Mouse (Mus musculus) MEL-GATA-1-ER (cell line): Measurements from ENCODE around the gene Phkg1.
A peak's percentile ranks its signal among the peaks of the same experiment; 100 is the strongest.
"Not testable (repeated sequence)": the region's sequence is repeated elsewhere in the genome, so short reads cannot be mapped to it uniquely, and the experiment has no call there.

Experiments used
- DNase-seq: peaks from one replicate; pipeline ENCODE4 v3.0.0-alpha.2; 2012; ENCODE audit warnings: low read depth; ENCODE audit errors: extremely low read depth

Gene Phkg1

DNA sequence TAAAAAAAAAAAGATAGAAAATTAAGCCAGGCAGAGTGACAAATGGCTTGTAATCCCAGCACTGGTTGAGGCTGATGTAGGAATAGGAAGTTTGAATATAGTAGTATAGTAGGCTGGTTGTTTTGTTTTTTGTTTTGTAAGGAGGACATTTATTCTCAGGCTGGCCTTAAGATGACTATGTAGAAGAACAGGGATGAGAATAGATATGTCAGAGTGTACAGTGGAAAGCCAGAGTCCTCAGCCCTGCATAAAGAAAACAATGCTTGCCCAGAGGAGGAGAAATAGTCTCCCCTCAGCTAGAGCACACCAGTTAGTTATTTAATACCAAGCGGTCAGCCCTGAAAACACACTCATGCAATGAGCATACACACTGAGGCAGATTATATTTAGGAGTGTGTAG lies at the start of gene Phkg1:
TSS of gene Phkg1 (minus strand) at position 101 of the 400 bp plus-strand sequence.
- no peak for DNase-seq

DNA sequence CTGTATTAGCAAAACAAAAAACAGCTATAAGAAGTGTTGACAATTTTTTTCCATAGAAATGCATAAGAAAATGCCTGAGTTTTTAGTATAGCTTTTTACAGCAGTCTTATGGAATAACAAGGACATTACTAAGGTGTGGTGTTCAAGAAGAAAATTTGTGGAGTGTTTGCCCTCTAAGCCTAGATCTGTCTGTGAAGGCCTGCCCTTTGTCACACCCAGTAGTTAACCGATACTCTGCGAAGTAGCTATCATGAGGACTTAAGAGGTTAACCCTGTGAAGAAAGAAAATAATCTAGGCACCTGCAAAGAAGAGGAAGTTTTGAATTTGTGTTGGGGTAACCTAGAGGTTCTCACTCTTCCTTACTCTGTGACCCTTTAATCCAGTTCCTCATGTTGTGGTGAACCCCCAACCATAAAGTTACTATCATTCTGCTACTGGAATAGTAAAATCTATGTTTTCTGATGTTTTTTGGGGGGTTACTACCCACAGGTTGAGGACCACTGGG lies 49.2 kb upstream of the Phkg1 start:
- peak; percentile 26 for DNase-seq

DNA sequence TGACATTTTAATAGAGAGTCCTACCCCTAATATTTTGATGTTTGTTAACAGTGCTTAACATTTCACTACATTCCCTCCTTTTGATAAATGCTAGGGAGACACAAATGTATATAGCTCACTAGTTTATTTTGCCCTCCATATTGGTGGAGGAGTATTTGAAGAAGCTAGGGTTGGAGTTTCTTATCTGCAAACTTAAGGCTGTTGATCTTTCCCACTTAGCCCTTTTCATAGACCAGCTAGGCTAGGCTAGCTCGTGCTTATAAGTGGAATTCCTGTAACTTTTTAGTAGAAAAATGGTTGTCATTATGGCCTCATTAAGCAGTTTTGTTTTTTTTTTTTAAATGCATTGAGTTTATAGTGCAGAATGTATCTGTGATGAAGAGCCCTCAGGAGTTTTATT lies 45.1 kb upstream of the Phkg1 start:
- no peak for DNase-seq

DNA sequence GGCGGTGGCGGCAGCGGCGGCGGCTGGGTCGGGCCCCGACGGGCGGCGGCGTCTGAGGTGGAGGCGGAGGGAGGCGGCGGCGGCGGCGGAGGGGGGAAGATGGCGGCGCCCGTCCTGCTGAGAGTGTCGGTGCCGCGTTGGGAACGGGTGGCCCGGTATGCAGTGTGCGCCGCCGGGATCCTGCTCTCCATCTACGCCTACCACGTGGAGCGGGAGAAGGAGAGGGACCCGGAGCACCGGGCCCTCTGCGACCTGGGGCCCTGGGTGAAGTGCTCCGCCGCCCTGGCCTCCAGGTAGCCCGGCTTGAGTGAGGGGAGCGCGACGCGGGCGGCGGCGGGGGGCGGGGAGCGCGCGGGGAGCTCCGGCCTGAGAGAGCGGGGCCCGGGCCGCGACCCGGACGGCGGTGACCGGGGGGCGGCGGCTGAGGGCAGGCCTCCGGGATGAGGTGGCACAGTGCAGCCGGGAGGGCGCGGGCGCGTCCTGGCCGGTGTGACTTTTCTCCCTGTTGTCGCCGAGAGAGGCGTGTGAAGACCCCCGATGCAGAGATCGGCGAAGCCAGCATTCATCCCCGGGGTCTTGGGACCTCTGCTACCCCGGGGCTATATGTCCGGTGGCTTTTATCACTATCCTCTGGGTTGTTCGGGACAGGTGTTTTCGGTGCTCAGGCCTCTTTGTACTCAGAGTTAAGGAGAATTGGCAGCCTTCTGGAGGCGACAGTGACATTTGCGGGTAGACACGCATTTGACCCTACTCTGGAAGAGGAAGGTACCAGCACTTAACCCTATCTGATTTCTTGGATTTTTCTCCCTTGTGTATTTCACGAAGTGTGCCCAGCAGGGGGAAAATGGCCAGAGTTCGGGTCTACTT lies 44.0 kb upstream of the Phkg1 start:
- DNase-seq: peak; percentile 46

DNA sequence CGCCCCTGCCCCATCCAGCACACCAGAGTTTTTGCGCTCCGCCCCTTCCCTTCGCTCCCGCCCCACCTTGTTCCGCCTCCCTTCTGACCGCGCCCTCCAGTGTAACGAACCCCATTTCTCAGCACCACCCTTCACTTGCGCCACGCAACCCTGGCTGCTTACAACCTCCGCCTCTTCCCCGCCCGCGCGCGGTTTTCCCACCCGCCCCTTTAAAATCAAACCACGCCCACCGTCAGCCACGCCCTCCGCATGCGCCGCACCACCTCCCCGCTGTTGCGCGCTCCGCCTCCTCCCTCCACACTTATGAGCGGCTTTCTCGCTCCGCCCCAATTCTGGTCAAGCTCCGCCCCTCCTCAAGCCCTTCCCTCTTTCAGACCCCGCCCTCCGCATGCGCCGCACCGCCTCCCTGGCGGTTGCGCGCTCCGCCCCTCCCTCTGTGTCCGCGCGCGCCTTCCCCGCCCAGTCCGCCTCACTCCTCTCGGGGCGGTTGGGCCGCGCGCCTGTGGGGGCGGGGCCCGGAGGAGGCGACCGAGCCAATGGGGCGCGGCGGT lies 43.2 kb upstream of the Phkg1 start, which contains the start of gene Vkorc1l1:
TSS of gene Vkorc1l1 (plus strand) at position 476 of the 551 bp plus-strand sequence.
- DNase-seq: peak; percentile 86

DNA sequence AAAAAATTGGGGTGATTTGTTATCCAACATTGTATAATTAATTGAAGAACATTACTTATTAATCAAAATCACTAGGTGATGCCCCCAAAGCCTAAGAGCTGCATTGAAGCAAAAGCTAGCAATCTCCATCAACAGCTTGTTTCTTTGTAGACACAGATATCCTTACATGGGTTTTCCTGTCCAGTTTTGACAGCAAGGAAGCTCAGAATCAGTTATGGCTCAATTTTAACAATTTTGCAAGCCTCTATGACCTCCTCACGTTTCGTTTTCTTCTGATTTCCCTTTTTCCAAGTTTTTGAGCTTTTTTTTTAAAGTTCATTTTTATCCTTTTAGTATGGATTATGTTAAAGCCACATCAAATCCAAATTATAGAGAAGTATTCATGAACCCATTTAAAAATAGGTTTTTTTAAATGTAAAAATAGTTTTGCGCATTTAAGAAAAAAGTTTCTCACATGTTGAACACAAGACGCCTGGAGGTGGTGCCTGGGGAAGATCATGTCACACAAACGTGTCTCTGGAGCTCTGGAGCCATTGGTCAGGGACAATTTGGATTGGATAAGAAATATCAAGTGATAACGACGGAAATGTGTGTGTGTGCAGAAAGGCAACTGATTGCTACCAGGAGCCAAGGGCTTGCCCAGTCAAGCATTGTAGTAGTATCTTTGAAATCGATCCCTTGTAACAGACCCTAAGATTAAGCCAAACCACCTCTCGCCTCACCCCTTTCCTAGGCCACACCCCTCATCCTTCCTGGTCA lies 42.6 kb upstream of the Phkg1 start:
- peak; percentile 81 for DNase-seq

DNA sequence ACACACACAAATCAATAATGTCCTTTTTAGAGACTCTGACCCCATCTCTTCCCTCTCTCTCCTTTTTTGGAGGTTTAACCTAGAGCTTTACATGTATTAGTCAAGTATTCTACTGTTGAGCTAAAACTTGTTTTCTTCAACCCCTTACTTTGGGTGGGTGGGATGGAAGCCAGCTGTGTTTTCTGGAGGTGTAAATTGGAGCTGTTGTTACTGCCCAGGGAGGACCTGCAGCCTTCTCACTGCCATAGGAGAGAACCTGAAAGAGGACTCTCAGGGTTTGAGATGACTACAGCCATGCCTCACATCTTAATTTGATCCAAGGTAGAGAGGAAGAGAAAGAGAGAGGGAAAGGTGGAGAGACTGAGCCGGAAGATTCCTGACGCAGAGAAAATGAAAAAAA lies 41.9 kb upstream of the Phkg1 start:
- DNase-seq: no peak

DNA sequence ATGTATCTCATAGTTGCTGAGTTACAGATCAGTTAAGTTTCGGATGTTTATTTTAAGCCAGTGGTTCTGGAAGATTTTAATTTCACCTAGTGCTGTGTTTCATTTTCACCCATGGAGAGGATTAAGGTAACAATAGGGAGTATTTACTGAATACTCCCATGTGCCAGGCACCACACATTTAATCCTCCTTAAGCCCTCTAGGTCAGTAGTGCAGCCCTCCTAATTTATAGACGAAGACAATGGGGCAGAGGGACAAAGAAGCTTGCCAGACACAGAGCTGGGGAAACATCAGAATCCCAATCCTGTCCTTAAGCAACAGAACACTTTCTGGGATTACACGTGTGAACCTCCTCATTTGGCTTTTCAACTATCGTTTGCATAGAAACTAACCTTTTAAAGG lies 38.6 kb upstream of the Phkg1 start:
- DNase-seq: no peak

DNA sequence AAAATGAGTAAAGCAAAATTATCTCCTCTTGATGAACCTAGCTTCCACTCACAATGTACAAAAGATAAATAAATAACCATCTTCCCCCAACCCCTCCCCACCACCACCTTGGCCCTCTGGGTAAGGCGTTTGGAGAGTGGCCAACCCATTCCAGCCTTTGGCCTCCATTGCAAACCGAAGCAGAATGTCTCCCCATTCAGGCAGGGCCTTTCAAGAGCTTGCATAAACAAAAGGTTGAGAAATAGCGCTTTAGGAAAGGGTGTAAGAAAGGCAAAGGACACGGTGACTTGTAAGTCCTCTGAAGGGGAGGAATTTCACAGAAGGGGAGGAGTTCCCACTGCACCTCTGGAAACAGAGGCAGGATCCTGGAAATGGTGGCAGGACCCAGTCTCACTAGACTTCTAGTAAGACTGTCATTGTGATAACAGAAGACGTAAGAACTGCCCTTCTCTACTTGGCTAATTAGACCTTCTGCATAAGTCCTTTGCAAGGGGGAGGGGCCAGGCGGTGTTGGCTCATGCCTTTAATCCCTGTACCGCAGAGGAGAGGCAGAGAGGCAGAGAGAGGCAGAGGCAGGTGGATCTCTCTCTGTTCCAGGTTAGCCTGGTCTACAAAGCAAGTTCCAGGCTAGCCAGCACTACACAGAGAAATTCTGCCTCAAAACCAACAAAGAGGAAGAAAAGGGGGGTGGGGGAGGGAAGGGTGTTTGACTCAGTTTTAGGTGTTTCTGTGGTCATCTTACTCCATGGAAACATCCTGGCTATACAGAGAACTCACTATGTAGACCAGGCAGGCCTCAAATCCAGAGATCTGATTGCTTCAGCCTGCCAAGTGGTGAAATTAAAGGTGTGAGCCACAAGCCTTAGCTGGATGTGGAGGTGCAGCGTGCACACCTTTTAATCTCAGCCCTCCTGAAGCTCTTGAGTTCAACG lies 31.8 kb upstream of the Phkg1 start:
- no peak for DNase-seq

DNA sequence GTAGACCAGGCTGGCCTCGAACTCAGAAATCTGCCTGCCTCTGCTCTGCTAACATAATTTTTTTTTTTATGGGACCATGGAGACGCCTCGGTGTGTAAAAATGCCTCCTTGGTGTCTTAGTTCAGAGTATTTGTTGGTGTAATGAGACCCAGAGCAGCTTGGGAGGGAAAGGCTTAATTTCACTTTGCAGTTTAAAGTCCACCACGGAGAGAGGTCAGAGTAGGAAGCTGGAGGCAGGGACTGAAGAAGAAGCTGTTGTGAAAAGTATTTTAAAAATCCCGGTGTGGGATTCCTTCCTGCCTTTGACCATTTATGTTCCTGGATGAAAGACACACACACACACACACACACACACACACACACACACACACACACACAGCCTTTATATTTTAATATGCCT lies 27.6 kb upstream of the Phkg1 start:
- no peak for DNase-seq

DNA sequence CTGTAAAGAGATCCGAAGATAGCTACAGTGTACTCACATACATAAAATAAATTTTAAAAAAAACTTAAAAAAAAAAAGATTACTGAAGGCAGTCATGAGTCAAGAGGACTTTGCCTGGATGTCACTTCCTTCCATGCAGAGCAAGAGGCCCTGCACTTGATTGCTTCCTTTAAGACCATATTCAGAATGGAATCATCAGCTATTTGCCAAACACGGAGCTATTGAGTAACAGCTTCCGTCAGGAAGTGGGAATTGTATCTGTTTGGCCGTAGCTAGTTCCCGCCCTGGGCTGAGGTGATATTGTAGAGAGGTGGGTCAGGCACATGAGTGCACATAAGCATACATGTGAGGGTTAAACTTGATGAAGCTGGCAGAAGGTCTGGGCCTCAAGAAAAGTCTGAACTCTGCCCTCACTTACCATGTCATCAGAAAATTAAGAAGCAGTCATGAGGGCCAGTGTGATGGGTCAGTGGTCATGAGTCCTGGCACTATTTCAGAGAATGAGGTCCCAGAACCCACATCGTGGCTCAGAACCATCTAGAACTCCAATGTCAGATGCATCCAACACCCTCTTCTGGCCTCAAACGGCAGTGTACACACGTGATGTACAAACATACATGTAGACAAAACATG lies 26.6 kb upstream of the Phkg1 start:
- DNase-seq: no peak

DNA sequence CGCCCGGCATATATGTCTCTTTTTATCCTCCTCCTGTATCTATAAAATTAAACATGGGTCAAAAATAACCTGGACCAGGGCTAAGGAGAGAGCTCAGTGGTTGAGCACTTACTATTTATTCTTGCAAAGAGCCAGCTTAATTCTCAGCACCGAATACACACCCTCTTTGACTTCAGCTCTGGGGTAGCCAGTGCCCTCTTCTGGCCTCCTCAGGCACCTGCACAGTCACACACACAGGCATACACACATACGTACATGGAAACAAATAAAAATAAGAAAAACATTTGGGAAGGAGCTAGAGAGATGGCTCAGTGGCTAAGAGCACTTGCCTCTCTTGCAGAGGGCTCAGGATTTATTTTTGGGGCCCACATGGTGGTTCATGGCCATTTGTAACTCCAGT lies 23.6 kb upstream of the Phkg1 start:
- DNase-seq: no peak

DNA sequence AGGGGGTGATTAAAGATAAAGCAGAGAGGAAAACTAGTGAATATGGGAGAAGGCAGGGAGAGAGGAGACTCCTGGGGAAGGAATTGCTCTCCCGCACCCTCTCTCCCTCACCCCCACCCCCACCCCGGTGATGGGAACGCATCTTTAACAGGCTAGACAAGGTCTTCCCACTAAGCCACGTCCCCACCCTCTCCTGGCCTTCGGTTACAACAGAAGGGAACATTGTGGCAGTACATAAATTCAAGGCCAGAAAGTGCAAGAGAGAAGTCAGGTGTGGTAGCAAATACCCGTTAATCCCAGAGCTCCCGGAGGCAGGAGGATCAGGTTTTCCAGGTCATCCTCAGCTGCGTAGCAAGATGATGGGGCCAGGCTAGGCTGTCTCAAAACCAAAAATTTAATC lies 21.0 kb upstream of the Phkg1 start:
- DNase-seq: no peak

DNA sequence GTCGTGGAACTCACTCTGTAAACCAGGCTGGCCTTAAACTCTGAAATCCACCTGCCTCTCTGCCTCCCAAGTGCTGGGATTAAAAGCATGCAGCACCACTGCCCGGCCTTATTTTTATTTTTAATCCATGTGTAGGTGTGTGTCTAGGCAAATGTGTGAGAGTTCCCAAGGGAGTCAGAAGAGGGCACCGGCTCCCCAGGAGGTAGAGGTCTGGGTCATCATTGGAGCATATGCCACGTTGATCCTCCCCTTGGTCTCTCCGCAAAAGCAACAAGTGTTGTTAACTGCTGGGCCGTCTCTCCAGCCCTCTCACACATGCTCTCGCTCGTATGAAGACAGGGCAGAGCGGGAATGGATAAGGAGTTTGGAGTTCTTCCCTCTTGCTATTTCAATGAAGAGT lies 20.4 kb upstream of the Phkg1 start:
- DNase-seq: no peak

DNA sequence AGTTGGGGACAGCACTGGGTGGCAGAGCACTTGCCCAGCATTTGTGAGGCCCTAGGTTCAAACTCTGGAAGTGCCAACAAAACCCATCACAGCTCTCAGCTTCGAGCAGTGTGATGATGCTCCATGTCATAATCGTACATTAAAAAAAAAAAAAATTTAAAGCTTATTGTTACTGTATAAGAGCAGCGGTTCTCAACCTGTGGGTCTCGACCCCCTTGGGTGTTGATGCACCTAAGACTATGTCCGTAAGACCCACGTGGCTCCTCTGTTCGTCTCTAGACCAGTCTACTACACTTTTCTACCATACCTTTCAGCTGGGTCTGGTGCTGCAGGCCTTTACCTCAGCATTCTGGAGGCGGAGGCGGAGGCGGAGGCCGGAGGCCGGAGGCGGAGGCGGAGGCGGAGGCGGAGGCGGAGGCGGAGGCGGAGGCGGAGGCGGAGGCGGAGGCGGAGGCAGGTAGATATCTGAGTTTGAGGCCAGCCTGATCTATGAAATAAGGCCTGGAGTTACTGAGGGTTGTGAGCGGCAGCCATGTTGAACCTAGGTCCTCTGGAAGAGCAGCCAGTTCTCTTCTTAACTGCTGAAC lies 19.8 kb upstream of the Phkg1 start:
- DNase-seq: no peak

DNA sequence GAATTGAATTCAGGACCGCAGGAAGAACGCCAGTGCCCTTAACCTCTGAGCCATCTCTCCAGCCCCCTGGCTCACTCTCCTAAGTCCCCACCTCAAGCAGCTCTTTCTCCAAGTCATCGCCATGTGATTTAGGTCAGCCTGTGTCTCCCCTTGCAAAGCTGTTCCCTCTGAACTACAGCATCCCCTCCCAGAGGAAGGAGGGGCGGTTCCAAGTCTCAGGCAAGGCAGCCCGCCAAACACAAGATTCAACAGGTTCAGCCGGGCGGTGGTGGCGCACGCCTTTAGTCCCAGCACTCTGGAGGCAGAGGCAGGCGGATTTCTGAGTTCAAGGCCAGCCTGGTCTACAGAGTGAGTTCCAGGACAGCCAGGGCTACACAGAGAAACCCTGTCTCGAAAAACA lies 17.1 kb upstream of the Phkg1 start:
- not testable (repeated sequence) for DNase-seq

DNA sequence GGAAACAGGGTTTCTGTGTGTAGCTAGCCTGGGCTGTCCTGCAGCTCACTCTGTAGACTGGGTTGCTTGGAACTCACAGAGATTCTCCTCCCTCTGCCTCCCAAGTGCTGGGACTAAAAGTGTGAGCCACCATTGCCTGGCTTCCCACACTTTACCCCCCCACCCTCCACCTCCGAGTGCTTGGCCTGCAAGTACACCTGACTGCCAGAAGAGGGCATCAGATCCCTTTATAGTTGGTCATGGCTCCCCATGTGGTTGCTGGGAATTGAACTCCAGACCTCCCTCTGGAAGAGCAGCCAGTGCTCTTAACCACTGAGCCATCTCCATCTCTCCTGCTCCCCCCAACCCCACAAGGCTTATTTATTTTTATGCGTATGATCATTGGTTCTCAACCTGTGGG lies 15.7 kb upstream of the Phkg1 start:
- DNase-seq: peak; percentile 51

DNA sequence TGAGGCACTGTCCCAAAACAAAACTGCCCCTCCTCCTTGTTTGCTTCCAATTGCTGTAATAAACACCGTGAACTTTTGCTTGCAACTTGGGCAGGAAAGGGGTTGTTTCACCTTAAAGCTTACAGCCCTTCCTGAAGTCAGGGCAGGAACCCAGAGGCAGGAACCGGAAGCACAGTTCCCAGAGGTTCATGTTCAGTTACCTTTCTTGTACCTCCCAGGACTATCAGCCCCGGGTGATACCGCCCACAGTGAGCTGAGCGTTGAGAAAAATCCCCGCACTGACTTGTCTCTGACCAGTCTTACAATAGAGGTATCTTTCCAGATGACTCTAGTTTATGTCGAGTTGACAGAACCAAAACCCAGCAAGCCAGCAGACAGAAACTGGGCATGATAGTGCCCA lies 11.2 kb upstream of the Phkg1 start:
- no peak for DNase-seq

DNA sequence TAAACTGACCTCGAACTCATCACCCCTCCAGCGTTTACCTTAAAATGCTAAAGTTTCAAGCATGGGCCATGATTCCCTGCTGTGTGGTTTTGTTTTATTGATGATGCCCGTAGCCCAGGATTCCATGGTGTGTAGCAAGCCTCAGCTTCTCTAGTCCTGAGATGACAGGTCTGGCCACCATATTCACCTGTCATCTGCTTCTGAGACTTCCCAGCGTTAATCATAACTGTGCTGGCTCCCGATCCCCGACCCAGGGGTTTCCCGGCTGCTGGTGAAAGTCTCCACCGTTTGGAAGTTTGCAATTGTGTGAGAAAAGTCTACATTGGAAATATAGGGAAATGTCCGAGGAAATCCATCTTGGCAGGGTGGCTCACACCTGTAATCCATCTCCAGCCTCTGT lies 10.8 kb upstream of the Phkg1 start:
- no peak for DNase-seq
